Mouse (Mus musculus) urinary bladder, adult 2 months (tissue): Measurements from ENCODE around the gene Nlrc4. TPM values are rescaled to one million over a fixed set of nuclear protein-coding genes. Genes with fewer than 3 reads are reported as not detected.
A peak's percentile ranks its signal among the peaks of the same experiment; 100 is the strongest.

Experiments used
- DNase-seq: peaks from one replicate; pipeline ENCODE4 v3.0.0; 2022; ENCODE audit warnings: low spot score
- polyA plus RNA-seq: library from polyadenylated mRNA; depleted of rRNA; stranded (reverse); fragments of >200 nt; gene quantifications from 2 replicates; pipeline ENCODE4 v1.2.3, GENCODE M21; 2012

Nlrc4 gene
- polyA plus RNA-seq, 1 experiment: 0.65 TPM

- DNase-seq: no peak
Measured at GRCm38 (mm10) chr17:74430074-74430473, 28.9 kb downstream of the Nlrc4 start.

GRCm38 (mm10) chr17:74424401-74425005, 34.4 kb downstream of the Nlrc4 start:
- DNase-seq: no peak

- no peak for DNase-seq
Measured at GRCm38 (mm10) chr17:74420656-74421055, 38.3 kb downstream of the Nlrc4 start.

- no peak for DNase-seq
Measured at GRCm38 (mm10) chr17:74418171-74418570, 40.8 kb downstream of the Nlrc4 start.

GRCm38 (mm10) chr17:74416841-74417360, 42.0 kb downstream of the Nlrc4 start:
- no peak for DNase-seq

GRCm38 (mm10) chr17:74414671-74415070, 44.3 kb downstream of the Nlrc4 start:
- DNase-seq: no peak

- DNase-seq: no peak
Measured at GRCm38 (mm10) chr17:74413324-74413723, 45.6 kb downstream of the Nlrc4 start.

- DNase-seq: no peak
Measured at GRCm38 (mm10) chr17:74409722-74410121, 49.2 kb downstream of the Nlrc4 start.

- DNase-seq: no peak
Measured at GRCm38 (mm10) chr17:74406487-74406886, 52.5 kb downstream of the Nlrc4 start.

GRCm38 (mm10) chr17:74402486-74403222, 56.3 kb downstream of the Nlrc4 start:
- DNase-seq: no peak

GRCm38 (mm10) chr17:74397173-74397572, 61.8 kb downstream of the Nlrc4 start:
- DNase-seq: no peak

GRCm38 (mm10) chr17:74396766-74397165, 62.2 kb downstream of the Nlrc4 start:
- DNase-seq: no peak

GRCm38 (mm10) chr17:74395383-74396065, 63.4 kb downstream of the Nlrc4 start, which contains the start of gene Slc30a6:
Slc30a6 (plus strand) TSS chr17:74395608.
- peak; percentile 87 for DNase-seq

- no peak for DNase-seq
Measured at GRCm38 (mm10) chr17:74394855-74395254, 64.1 kb downstream of the Nlrc4 start.

GRCm38 (mm10) chr17:74394381-74394780, 64.6 kb downstream of the Nlrc4 start:
- DNase-seq: no peak

- no peak for DNase-seq
Measured at GRCm38 (mm10) chr17:74389847-74390246, 69.1 kb downstream of the Nlrc4 start.

- DNase-seq: no peak
Measured at GRCm38 (mm10) chr17:74386657-74387056, 72.3 kb downstream of the Nlrc4 start.

GRCm38 (mm10) chr17:74376916-74377315, 82.0 kb downstream of the Nlrc4 start:
- DNase-seq: no peak
